Mouse (Mus musculus): ENCODE measurements around the gene Pqlc2. TPM values are rescaled to one million over a fixed set of nuclear protein-coding genes. Genes with fewer than 3 reads are reported as not detected.

Gene Pqlc2
- 9.5 and 9.8 TPM in 2 replicates for polyA plus RNA-seq (2015; fragmentation: Nextera tagmentation; extraction: Ambion mirVana)

DNA sequence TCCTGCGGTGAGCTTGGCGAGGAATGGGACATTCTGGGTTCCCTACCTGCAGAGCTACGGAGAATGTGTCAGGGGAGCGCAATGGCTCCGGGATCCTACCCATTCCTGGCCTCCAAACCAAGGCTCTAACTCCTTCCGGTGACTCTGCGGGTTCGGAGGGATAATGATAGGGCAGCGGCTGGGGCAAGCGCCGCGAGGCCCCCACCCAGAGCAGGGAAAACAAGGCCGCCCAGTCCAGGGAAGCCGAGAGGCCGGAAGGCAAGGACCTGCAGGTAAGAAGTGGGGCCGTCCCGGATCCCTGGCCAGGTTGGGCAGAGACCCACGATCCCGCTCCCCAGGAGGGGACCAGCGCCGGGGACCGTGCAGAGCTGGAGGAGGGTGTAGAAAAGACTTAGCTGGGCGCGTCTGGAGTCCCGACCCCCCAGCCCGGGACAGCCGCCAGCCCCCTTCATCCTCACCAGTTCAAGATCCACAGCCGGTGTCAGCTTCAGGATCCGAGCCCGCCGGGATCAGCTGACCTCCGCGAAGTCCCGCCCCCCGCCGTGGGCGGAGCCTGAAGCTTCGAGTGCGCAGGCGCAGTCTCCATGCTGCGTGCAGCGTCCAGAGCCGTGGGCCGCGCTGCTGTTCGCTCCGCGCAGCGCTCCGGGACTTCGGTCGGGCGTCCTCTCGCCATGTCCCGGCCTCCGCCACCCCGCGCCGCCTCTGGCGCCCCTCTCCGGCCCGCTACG, at the start of gene Pqlc2, which contains the start of gene Akr7a5:
Gene Pqlc2 (minus strand): TSS at position 538 of the 728 bp plus-strand sequence.
Gene Akr7a5 (plus strand): TSS at position 574 of the 728 bp plus-strand sequence.

DNA sequence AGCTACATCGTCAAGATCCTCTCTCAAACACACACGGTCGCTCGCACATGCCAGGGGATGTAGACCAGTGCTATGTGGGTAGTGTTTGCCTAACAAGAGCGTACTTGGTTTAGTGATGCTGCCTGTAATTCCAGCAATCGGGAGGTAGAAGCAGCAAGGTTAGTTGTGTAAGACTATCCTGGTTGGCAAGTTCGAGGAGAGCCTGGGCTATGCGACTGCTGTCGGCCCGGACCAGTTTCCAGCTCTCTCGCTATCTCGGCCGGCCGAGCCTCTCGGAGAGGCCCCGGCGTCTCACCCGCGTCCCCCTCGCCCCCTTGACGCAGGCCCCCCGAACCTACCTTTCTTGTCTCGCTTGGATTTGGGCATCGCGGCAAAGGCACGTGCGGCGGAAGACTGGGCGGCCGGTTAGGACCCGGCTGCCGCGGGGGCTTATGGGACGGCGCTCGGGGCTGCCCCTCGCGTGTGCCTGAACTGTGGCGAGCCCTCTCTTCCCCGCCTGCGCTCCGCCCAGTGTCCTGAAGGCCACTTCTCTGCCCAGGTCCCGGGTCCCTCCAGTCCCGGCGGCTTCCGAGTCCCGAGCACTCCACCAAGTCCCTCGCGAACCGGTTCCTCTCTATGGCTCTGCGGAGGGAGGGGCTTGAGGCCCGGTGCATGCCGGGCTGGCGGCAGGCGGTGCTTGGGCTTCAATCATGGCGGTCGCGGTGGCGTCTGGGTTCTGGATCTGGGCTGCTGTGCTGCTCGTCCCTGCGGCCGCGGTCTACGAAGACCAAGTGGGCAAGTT, 41.6 kb upstream of the Pqlc2 start, which contains the start of the genes Mrto4, Emc1 and Ubr4:
Gene Mrto4 (minus strand): TSS at position 646 of the 781 bp plus-strand sequence.
Gene Emc1 (plus strand): TSS at position 657 of the 781 bp plus-strand sequence.
Gene Ubr4 (plus strand): TSS at position 679 of the 781 bp plus-strand sequence.

Other genes starting within 250 kb of the Pqlc2 start
- not detected in 2 replicates for gene Htr6, start 235.1 kb downstream of the Pqlc2 start, polyA plus RNA-seq (2015; fragmentation: Nextera tagmentation; extraction: Ambion mirVana)
- 26.7 and 33.5 TPM in 2 replicates for gene Nbl1, start 217.7 kb downstream of the Pqlc2 start, polyA plus RNA-seq (2015; fragmentation: Nextera tagmentation; extraction: Ambion mirVana)
- gene Minos1, start 179.6 kb downstream of the Pqlc2 start, polyA plus RNA-seq (2015; fragmentation: Nextera tagmentation; extraction: Ambion mirVana): 465 and 495 TPM in 2 replicates
- 193 and 226 TPM in 2 replicates for gene Capzb, start 117.8 kb downstream of the Pqlc2 start, polyA plus RNA-seq (2015; fragmentation: Nextera tagmentation; extraction: Ambion mirVana)
- 34.2 and 38.0 TPM in 2 replicates for gene Akr7a5, start within 50 bp of the Pqlc2 start, polyA plus RNA-seq (2015; fragmentation: Nextera tagmentation; extraction: Ambion mirVana)
- gene Mrto4, start 41.9 kb upstream of the Pqlc2 start, polyA plus RNA-seq (2015; fragmentation: Nextera tagmentation; extraction: Ambion mirVana): 85.3 and 97.9 TPM in 2 replicates
- 13.9 and 15.3 TPM in 2 replicates for gene Emc1, start 41.9 kb upstream of the Pqlc2 start, polyA plus RNA-seq (2015; fragmentation: Nextera tagmentation; extraction: Ambion mirVana)
- gene Ubr4, start 41.9 kb upstream of the Pqlc2 start, polyA plus RNA-seq (2015; fragmentation: Nextera tagmentation; extraction: Ambion mirVana): 37.4 and 41.1 TPM in 2 replicates
- 1.7 and 2.7 TPM in 2 replicates for gene Iffo2, start 219.8 kb upstream of the Pqlc2 start, polyA plus RNA-seq (2015; fragmentation: Nextera tagmentation; extraction: Ambion mirVana)